Mouse (Mus musculus): Measurements from ENCODE around the gene Oxct1.

The Oxct1 gene

GRCm38 (mm10) chr15:4105498-4105897, 79.3 kb downstream of the Oxct1 start:
- no peak for DNase-seq (ENCODE audit: inconsistent ontology term)

- DNase-seq (ENCODE audit: inconsistent ontology term), result no peak
Measured at GRCm38 (mm10) chr15:4119962-4120361, 93.8 kb downstream of the Oxct1 start.

GRCm38 (mm10) chr15:4124648-4125047, 98.5 kb downstream of the Oxct1 start:
- DNase-seq (ENCODE audit: inconsistent ontology term), result no peak

GRCm38 (mm10) chr15:4138524-4138923, 112.3 kb downstream of the Oxct1 start:
- no peak for DNase-seq (ENCODE audit: inconsistent ontology term)

- no peak for DNase-seq (ENCODE audit: inconsistent ontology term)
Measured at GRCm38 (mm10) chr15:4139516-4139915, 113.3 kb downstream of the Oxct1 start.

GRCm38 (mm10) chr15:4145352-4145751, 119.2 kb downstream of the Oxct1 start:
- no peak for DNase-seq (ENCODE audit: inconsistent ontology term)

- DNase-seq (ENCODE audit: inconsistent ontology term), result no peak
Measured at GRCm38 (mm10) chr15:4147700-4148099, 121.5 kb downstream of the Oxct1 start.

GRCm38 (mm10) chr15:4148649-4149389, 122.6 kb downstream of the Oxct1 start:
- no peak for DNase-seq (ENCODE audit: inconsistent ontology term)

- no peak for DNase-seq (ENCODE audit: inconsistent ontology term)
Measured at GRCm38 (mm10) chr15:4154646-4155045, 128.5 kb downstream of the Oxct1 start.

- DNase-seq (ENCODE audit: inconsistent ontology term), result no peak
Measured at GRCm38 (mm10) chr15:4167946-4168345, 141.8 kb downstream of the Oxct1 start.

- no peak for DNase-seq (ENCODE audit: inconsistent ontology term)
Measured at GRCm38 (mm10) chr15:4171600-4171999, 145.4 kb downstream of the Oxct1 start.

- no peak for DNase-seq (ENCODE audit: inconsistent ontology term)
Measured at GRCm38 (mm10) chr15:4197913-4198312, 171.7 kb downstream of the Oxct1 start.

Data from Muller cell, postnatal 12 days (primary cell).